Mouse (Mus musculus): ENCODE data around the gene Ece1. TPM values are rescaled to one million over a fixed set of nuclear protein-coding genes. Genes with fewer than 3 reads are reported as not detected.
A peak's percentile ranks its signal among the peaks of the same experiment; 100 is the strongest.

Ece1 gene
- polyA plus RNA-seq, 2 experiments, result 42.4 to 45.7 TPM

DNA sequence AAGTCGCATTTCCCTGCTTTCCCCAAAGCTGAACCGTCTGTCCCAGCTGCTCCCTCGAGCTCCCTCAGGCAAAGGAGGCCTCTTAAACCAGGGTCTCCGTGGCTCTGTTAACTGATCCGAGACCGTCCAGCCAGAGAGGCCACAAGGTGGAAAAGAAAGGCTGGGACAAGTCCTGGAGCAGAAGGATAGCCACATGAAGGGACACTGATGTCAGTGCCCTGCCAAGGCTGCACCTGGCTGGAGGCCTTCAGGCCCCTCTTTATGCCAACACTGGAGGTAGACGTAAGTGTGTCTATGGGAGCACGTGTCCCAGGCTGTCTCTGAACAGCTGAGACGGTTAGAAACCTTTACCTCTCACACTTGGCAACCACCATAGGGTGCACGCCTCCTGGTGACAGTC is 57.1 kb downstream of the Ece1 start:
- DNase-seq (ENCODE audit: low spot score) (no peak), ATAC-seq (ENCODE audit: low FRiP score, low read depth) (no peak)
- Histone ChIP-seq H3K9me3 (ENCODE audit: control insufficient read depth, low read length) (no peaks in the 10 kb centered on the region), H3K4me2 (replicated peaks; ENCODE audit: low read depth, low read length, severe bottlenecking) (no peak overlapping the region), H3K27ac (replicated peaks; ENCODE audit: low read depth, low read length) (no peak overlapping the region), H3K4me3 (replicated peaks; ENCODE audit: low read length) (no peak overlapping the region), H3K27me3 (ENCODE audit: control insufficient read depth, insufficient read depth, low read length) (no peaks in the 10 kb centered on the region), H3K36me3 (ENCODE audit: control insufficient read depth, insufficient read depth, low read length) (peaks cover 10% of the 10 kb centered on the region; the same call in 1 of the 2 replicates), H3K4me1 (ENCODE audit: control insufficient read depth, insufficient read depth, low read length) (peaks cover 44% of the 10 kb centered on the region), H3K9ac (ENCODE audit: low read depth, low read length, severe bottlenecking) (no peak overlapping the region)
- no peak for TF ChIP-seq POLR2A (IDR thresholded peaks at IDR 0.05; ENCODE audit: borderline replicate concordance, extremely low read depth, insufficient read depth, insufficient read length)
- 34% methylated on average over 10 of the region's 10 CpGs for WGBS

- no peak for ATAC-seq (ENCODE audit: low FRiP score, low read depth)
- Histone ChIP-seq H3K4me3 (replicated peaks; ENCODE audit: low read length) (no peak overlapping the region), H3K27ac (replicated peaks; ENCODE audit: low read depth, low read length) (peak overlapping the region; percentile 65), H3K9me3 (ENCODE audit: control insufficient read depth, low read length) (no peaks in the 10 kb centered on the region), H3K36me3 (ENCODE audit: control insufficient read depth, insufficient read depth, low read length) (peaks cover 11% of the 10 kb centered on the region; the same call in 1 of the 2 replicates), H3K4me2 (replicated peaks; ENCODE audit: low read depth, low read length, severe bottlenecking) (peak overlapping the region; percentile 26; the same call in 1 of the 2 replicates), H3K4me1 (ENCODE audit: control insufficient read depth, insufficient read depth, low read length) (peaks cover 43% of the 10 kb centered on the region), H3K9ac (ENCODE audit: low read depth, low read length, severe bottlenecking) (peak overlapping the region; percentile 28; the same call in 1 of the 2 replicates), H3K27me3 (ENCODE audit: control insufficient read depth, insufficient read depth, low read length) (no peaks in the 10 kb centered on the region)
- no peak for TF ChIP-seq POLR2A (IDR thresholded peaks at IDR 0.05; ENCODE audit: borderline replicate concordance, extremely low read depth, insufficient read depth, insufficient read length)
- DNase-seq (ENCODE audit: low spot score), result no peak
- 31% methylated on average over 7 of the region's 7 CpGs for WGBS
Measured at GRCm38 (mm10) chr4:137920005-137920404, 58.0 kb downstream of the Ece1 start.

- TF ChIP-seq POLR2A (IDR thresholded peaks at IDR 0.05; ENCODE audit: borderline replicate concordance, extremely low read depth, insufficient read depth, insufficient read length), result no peak
- peaks cover 43% of the 10 kb centered on the region for H3K4me1 ChIP-seq (ENCODE audit: control insufficient read depth, insufficient read depth, low read length)
- H3K36me3 ChIP-seq (ENCODE audit: control insufficient read depth, insufficient read depth, low read length), result peaks cover 11% of the 10 kb centered on the region; the same call in 1 of the 2 replicates
- 0 out of 2 replicates have a peak overlapping the region, but pooled peaks have one; percentile 4 for H3K4me3 ChIP-seq (replicated peaks; ENCODE audit: low read length)
- no peaks in the 10 kb centered on the region for H3K27me3 ChIP-seq (ENCODE audit: control insufficient read depth, insufficient read depth, low read length)
- WGBS, result 10% methylated on average over 10 of the region's 10 CpGs
- H3K9me3 ChIP-seq (ENCODE audit: control insufficient read depth, low read length), result no peaks in the 10 kb centered on the region
- peak overlapping the region; percentile 28; the same call in 1 of the 2 replicates for H3K9ac ChIP-seq (ENCODE audit: low read depth, low read length, severe bottlenecking)
- H3K4me2 ChIP-seq (replicated peaks; ENCODE audit: low read depth, low read length, severe bottlenecking), result peak overlapping the region; percentile 26
- DNase-seq (ENCODE audit: low spot score), result peak; percentile 52
- peak; percentile 24; the same call in 1 of the 2 replicates for ATAC-seq (ENCODE audit: low FRiP score, low read depth)
- H3K27ac ChIP-seq (replicated peaks; ENCODE audit: low read depth, low read length), result peak overlapping the region; percentile 65
Measured at GRCm38 (mm10) chr4:137920500-137920961, 58.5 kb downstream of the Ece1 start.

- Histone ChIP-seq H3K27me3 (ENCODE audit: control insufficient read depth, insufficient read depth, low read length) (no peaks in the 10 kb centered on the region), H3K36me3 (ENCODE audit: control insufficient read depth, insufficient read depth, low read length) (peaks cover 17% of the 10 kb centered on the region), H3K9ac (ENCODE audit: low read depth, low read length, severe bottlenecking) (no peak overlapping the region), H3K27ac (replicated peaks; ENCODE audit: low read depth, low read length) (no peak overlapping the region; the same call in 1 of the 2 replicates), H3K4me1 (ENCODE audit: control insufficient read depth, insufficient read depth, low read length) (peaks cover 43% of the 10 kb centered on the region), H3K4me2 (replicated peaks; ENCODE audit: low read depth, low read length, severe bottlenecking) (no peak overlapping the region), H3K4me3 (replicated peaks; ENCODE audit: low read length) (no peak overlapping the region), H3K9me3 (ENCODE audit: control insufficient read depth, low read length) (no peaks in the 10 kb centered on the region)
- DNase-seq (ENCODE audit: low spot score), result no peak
- WGBS, result 84% methylated on average over 11 of the region's 11 CpGs
- ATAC-seq (ENCODE audit: low FRiP score, low read depth), result no peak
- TF ChIP-seq POLR2A (IDR thresholded peaks at IDR 0.05; ENCODE audit: borderline replicate concordance, extremely low read depth, insufficient read depth, insufficient read length), result no peak
Measured at GRCm38 (mm10) chr4:137921510-137921909, 59.5 kb downstream of the Ece1 start.

DNA sequence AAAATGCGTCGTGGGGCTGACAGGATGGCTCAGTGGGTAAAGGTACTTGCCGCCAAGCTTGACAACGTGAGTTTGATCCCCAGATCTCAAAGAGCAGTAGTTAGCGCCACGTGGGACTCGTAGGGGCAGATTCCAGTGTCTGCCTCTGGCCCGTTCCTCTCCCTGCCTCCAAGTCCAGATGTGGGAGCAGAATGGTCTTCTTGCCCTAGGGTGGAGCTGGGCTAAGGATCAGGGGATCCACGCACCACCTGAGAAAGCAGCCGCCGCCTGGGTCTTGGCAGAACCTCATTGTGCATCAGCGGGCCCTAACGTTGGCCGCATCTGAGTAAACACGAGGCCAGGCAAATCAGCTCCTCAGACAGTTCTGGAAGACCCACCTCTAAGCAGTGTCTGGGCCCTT is 61.0 kb downstream of the Ece1 start:
- Histone ChIP-seq H3K4me2 (replicated peaks; ENCODE audit: low read depth, low read length, severe bottlenecking) (no peak overlapping the region), H3K27me3 (ENCODE audit: control insufficient read depth, insufficient read depth, low read length) (no peaks in the 10 kb centered on the region), H3K4me1 (ENCODE audit: control insufficient read depth, insufficient read depth, low read length) (peaks cover 31% of the 10 kb centered on the region), H3K9ac (ENCODE audit: low read depth, low read length, severe bottlenecking) (no peak overlapping the region), H3K4me3 (replicated peaks; ENCODE audit: low read length) (no peak overlapping the region), H3K36me3 (ENCODE audit: control insufficient read depth, insufficient read depth, low read length) (peaks cover 29% of the 10 kb centered on the region), H3K27ac (replicated peaks; ENCODE audit: low read depth, low read length) (no peak overlapping the region), H3K9me3 (ENCODE audit: control insufficient read depth, low read length) (no peaks in the 10 kb centered on the region)
- no peak for DNase-seq (ENCODE audit: low spot score)
- no peak for TF ChIP-seq POLR2A (IDR thresholded peaks at IDR 0.05; ENCODE audit: borderline replicate concordance, extremely low read depth, insufficient read depth, insufficient read length)
- 88% methylated on average over 15 of the region's 15 CpGs for WGBS
- no peak for ATAC-seq (ENCODE audit: low FRiP score, low read depth)
